Mouse (Mus musculus): ENCODE measurements around the gene Gss. TPM values are rescaled to one million over a fixed set of nuclear protein-coding genes. Genes with fewer than 3 reads are reported as not detected.

Gss gene
- polyA plus RNA-seq (2015; fragmentation: Nextera tagmentation; extraction: Ambion mirVana), result 48.9 and 49.3 TPM in 2 replicates

DNA sequence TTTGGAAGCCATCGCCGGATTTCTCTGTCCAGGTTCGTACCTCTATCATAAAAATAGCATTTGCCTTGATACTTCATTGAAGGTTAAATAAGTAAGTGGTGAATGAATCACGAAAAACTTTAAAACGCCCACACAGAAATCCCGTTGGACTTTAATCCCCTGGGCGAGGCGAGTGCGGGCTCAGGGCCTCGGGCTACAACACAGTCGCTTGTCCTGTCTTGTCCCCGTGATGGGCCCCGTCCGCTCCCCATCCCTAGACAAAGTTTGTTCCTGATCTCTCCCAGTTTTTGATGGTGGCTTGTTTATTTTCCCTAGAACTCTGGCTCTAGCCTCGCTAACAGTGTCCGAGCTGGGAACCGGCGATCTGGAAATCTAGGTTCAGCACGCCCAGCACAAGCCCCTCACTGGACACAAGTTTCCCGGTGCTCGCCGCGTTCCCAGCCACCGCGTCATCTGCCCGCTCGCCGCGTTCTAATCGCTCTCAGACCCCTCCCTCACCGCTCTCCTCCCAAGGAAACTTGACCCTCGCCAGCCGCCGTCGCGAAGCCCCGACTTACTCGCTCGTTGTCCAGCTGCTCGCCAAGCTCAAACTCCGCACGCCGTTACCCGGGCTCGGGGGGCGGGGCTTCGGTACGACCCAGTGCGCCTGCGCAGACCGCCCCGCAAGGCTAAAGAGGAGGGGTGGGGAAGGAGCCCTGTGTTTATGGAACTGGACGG is at the start of gene Gss:
Gene Gss, minus strand, starts transcription at position 674 of the 717 bp plus-strand sequence.
- H3K9me3 ChIP-seq (ENCODE audit: low read length), result no peaks in the 10 kb centered on the region
- peak within 1 kb of the TSS; percentile 91 for H3K4me2 ChIP-seq (ENCODE audit: low read depth, low read length)
- peaks cover 32% of the 10 kb centered on the region for H3K4me1 ChIP-seq (ENCODE audit: insufficient read depth)
- under 1% methylated on average over 53 of the region's 53 CpGs for WGBS (ENCODE audit: insufficient replicate concordance)
- no peaks in the 10 kb centered on the region for H3K27me3 ChIP-seq (ENCODE audit: insufficient read depth, low read length)
- peak within 1 kb of the TSS; percentile 87 for H3K4me3 ChIP-seq (ENCODE audit: low read depth, low read length)
- H3K36me3 ChIP-seq (replicated peaks; ENCODE audit: insufficient read depth, low read length), result no peaks in the 10 kb centered on the region
- DNase-seq (peak; percentile 99), ATAC-seq (peak; percentile 91)
- peak within 1 kb of the TSS; percentile 84 for H3K27ac ChIP-seq (ENCODE audit: low read depth)
- H3K9ac ChIP-seq (replicated peaks), result peak within 1 kb of the TSS; percentile 85
- TF ChIP-seq EP300 (IDR thresholded peaks at IDR 0.05; ENCODE audit: low read depth) (peak; percentile 44; the same call in 1 of the 2 replicates), CTCF (IDR thresholded peaks at IDR 0.05; ENCODE audit: low read depth) (no peak)

DNA sequence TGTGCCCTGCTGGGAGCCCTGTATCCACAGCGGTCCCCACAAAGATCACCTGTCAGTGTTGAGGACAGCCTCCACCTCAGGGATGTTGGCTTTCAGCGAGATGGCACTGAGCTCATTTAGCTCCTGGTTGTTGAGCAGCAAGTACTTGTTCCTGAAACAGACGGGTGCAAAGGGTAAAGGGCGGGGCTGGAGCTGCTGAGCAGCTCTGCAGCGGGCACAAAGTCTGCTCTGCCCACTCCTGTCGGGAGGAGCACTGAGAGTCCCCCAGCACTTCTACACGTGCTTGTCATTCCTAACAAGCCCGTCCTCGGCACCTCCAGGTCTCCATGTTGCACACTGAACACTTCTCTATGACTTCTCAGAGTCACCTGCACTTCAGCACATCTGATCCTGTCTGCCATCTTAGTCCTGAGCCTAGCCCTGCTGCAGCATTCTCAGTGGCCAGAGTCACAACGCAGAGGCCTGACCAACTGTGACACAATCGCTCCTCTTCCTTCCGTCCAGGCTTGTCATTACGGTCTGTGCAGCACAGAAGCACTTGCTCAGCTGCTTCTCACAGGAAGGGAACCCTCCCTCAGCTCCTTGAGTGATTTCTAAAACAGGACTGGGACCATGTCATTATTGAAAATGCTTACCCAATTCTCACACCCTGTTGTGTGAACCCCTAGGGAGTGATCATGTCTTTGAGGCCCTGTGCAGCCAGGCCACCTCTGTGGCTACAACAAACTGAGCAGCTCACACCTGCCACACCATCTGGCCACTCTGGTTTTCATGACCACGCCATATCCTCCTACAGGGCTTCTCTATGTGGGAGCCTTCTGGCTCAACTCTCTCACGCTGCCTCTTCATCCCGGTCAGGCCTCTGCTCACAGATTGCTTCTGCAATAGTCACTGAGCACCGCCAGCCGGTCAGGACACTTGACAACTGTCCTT is 49.2 kb upstream of the Gss start:
- H3K36me3 ChIP-seq (replicated peaks; ENCODE audit: insufficient read depth, low read length), result peaks cover 67% of the 10 kb centered on the region
- no peak overlapping the region for H3K4me3 ChIP-seq (ENCODE audit: low read depth, low read length)
- no peaks in the 10 kb centered on the region for H3K27me3 ChIP-seq (ENCODE audit: insufficient read depth, low read length)
- TF ChIP-seq CTCF (IDR thresholded peaks at IDR 0.05; ENCODE audit: low read depth), result no peak
- TF ChIP-seq EP300 (IDR thresholded peaks at IDR 0.05; ENCODE audit: low read depth), result no peak
- H3K9ac ChIP-seq (replicated peaks), result no peak overlapping the region
- H3K27ac ChIP-seq (ENCODE audit: low read depth), result 0 out of 2 replicates have a peak overlapping the region, but pooled peaks have one; percentile 3
- 65% methylated on average over 18 of the region's 18 CpGs for WGBS (ENCODE audit: insufficient replicate concordance)
- H3K9me3 ChIP-seq (ENCODE audit: low read length), result no peaks in the 10 kb centered on the region
- no peak overlapping the region for H3K4me2 ChIP-seq (ENCODE audit: low read depth, low read length)
- peak; percentile 60 for ATAC-seq
- peaks cover 27% of the 10 kb centered on the region for H3K4me1 ChIP-seq (ENCODE audit: insufficient read depth)
- DNase-seq, result peak; percentile 46

DNA sequence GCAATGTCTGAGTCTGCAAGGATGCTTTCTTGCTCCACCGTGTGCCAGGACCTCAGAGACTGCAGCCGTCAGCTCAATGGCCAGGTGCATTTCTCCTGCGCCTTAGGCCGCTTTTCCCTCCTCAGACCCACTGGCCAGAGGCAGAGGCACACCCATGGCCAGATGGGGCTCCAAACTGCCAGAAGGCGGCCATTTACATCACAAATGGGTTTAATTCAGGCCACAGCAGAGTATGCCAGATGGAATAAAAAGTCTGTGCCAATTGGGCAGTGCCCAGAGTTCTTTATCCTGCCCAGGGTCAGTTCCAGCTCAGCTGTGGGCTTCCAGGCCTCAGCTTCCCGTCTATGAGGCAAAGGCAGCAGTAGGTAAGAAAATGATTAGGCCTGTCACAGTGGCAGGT is 48.0 kb upstream of the Gss start:
- Histone ChIP-seq H3K27me3 (ENCODE audit: insufficient read depth, low read length) (no peaks in the 10 kb centered on the region), H3K9me3 (ENCODE audit: low read length) (no peaks in the 10 kb centered on the region), H3K27ac (ENCODE audit: low read depth) (no peak overlapping the region), H3K9ac (replicated peaks) (no peak overlapping the region), H3K36me3 (replicated peaks; ENCODE audit: insufficient read depth, low read length) (peaks cover 69% of the 10 kb centered on the region), H3K4me1 (ENCODE audit: insufficient read depth) (peaks cover 27% of the 10 kb centered on the region), H3K4me3 (ENCODE audit: low read depth, low read length) (no peak overlapping the region), H3K4me2 (ENCODE audit: low read depth, low read length) (no peak overlapping the region)
- WGBS (ENCODE audit: insufficient replicate concordance), result 82% methylated on average over 6 of the region's 6 CpGs
- no peak for DNase-seq
- TF ChIP-seq EP300 (IDR thresholded peaks at IDR 0.05; ENCODE audit: low read depth) (no peak), CTCF (IDR thresholded peaks at IDR 0.05; ENCODE audit: low read depth) (no peak)
- ATAC-seq, result no peak

DNA sequence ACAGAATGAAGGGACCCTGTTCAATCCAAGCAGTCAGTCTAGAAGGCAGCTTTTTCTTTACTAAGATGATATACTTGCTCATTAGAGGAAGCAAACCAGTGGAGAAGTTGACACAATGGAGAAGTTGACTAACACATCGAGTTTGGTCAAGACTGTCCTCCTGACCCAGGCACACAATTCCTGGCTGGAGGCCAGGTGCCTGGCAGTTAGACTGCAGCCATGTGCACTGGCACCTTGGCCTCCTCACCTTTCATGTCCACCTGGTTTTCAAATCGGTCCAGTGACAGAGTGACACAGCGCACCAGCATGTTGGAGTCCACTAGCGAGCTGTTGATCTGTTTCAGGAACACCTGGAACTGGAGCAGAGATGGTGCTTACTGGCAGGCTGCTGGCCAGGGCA is 44.8 kb upstream of the Gss start:
- H3K27ac ChIP-seq (ENCODE audit: low read depth), result no peak overlapping the region
- H3K4me1 ChIP-seq (ENCODE audit: insufficient read depth), result peaks cover 27% of the 10 kb centered on the region
- TF ChIP-seq CTCF (IDR thresholded peaks at IDR 0.05; ENCODE audit: low read depth), result no peak
- TF ChIP-seq EP300 (IDR thresholded peaks at IDR 0.05; ENCODE audit: low read depth), result no peak
- ATAC-seq, result peak; percentile 41
- H3K27me3 ChIP-seq (ENCODE audit: insufficient read depth, low read length), result no peaks in the 10 kb centered on the region
- no peak overlapping the region for H3K4me3 ChIP-seq (ENCODE audit: low read depth, low read length)
- no peak overlapping the region for H3K9ac ChIP-seq (replicated peaks)
- 73% methylated on average over 4 of the region's 4 CpGs for WGBS (ENCODE audit: insufficient replicate concordance)
- H3K36me3 ChIP-seq (replicated peaks; ENCODE audit: insufficient read depth, low read length), result peaks cover 65% of the 10 kb centered on the region
- no peak overlapping the region for H3K4me2 ChIP-seq (ENCODE audit: low read depth, low read length)
- DNase-seq, result peak; percentile 52
- no peaks in the 10 kb centered on the region for H3K9me3 ChIP-seq (ENCODE audit: low read length)

DNA sequence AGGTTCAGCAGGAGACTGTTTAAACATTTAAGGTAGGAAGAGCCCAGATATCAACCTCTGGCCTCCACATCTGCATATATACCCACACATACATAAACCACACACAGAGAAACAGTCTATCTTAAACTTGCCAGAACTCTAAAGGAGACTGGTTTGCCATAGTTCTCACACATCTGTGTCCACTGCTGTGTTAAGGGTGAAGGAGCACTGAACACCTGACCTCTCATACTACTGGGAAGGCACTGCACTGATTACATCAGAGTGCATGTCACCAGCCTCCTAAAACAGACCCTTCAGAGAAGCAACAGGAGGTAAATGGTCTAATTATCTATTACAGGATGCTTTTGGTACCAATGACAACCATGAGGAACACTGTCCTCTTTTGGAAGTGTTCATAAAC is 44.3 kb upstream of the Gss start:
- H3K4me3 ChIP-seq (ENCODE audit: low read depth, low read length), result no peak overlapping the region
- TF ChIP-seq EP300 (IDR thresholded peaks at IDR 0.05; ENCODE audit: low read depth) (no peak), CTCF (IDR thresholded peaks at IDR 0.05; ENCODE audit: low read depth) (no peak)
- no peaks in the 10 kb centered on the region for H3K27me3 ChIP-seq (ENCODE audit: insufficient read depth, low read length)
- H3K4me1 ChIP-seq (ENCODE audit: insufficient read depth), result peaks cover 25% of the 10 kb centered on the region
- no peak overlapping the region for H3K9ac ChIP-seq (replicated peaks)
- no peaks in the 10 kb centered on the region for H3K9me3 ChIP-seq (ENCODE audit: low read length)
- no peak overlapping the region for H3K4me2 ChIP-seq (ENCODE audit: low read depth, low read length)
- H3K27ac ChIP-seq (ENCODE audit: low read depth), result no peak overlapping the region
- ATAC-seq, result no peak
- no peak for DNase-seq
- H3K36me3 ChIP-seq (replicated peaks; ENCODE audit: insufficient read depth, low read length), result peaks cover 59% of the 10 kb centered on the region

DNA sequence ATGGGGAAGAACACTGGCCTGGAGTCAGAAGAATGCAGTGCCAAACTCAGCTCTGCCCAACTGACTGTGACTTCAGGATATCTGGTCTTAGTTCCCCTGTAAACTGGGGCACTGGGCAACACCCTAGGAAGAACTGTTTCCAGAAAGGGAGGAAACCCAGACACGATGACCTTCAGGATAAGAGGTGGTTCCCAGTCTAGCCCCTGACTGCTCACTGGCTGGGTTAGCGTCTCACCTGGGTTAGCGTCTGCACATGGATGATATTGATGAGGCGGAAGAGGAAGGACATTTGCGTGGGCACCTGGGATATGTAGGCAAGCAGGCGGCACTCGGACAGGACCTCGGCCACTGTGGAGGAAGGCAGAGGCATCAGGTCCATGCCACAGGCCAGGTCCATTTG is 43.4 kb upstream of the Gss start:
- TF ChIP-seq EP300 (IDR thresholded peaks at IDR 0.05; ENCODE audit: low read depth), result no peak
- no peak for TF ChIP-seq CTCF (IDR thresholded peaks at IDR 0.05; ENCODE audit: low read depth)
- peaks cover 50% of the 10 kb centered on the region for H3K36me3 ChIP-seq (replicated peaks; ENCODE audit: insufficient read depth, low read length)
- no peaks in the 10 kb centered on the region for H3K9me3 ChIP-seq (ENCODE audit: low read length)
- no peak for DNase-seq
- no peak overlapping the region for H3K4me2 ChIP-seq (ENCODE audit: low read depth, low read length)
- H3K4me3 ChIP-seq (ENCODE audit: low read depth, low read length), result no peak overlapping the region
- 97% methylated on average over 8 of the region's 8 CpGs for WGBS (ENCODE audit: insufficient replicate concordance)
- H3K27ac ChIP-seq (ENCODE audit: low read depth), result no peak overlapping the region
- peaks cover 4% of the 10 kb centered on the region for H3K27me3 ChIP-seq (ENCODE audit: insufficient read depth, low read length)
- ATAC-seq, result no peak
- peaks cover 16% of the 10 kb centered on the region; the same call in 1 of the 2 replicates for H3K4me1 ChIP-seq (ENCODE audit: insufficient read depth)
- H3K9ac ChIP-seq (replicated peaks), result no peak overlapping the region
